Mouse (Mus musculus): ENCODE results near the gene Pnrc2. TPM values are rescaled to one million over a fixed set of nuclear protein-coding genes. Genes with fewer than 3 reads are reported as not detected.

Pnrc2 gene
- polyA plus RNA-seq, 1 experiment from 2014 or later, result 133 TPM

DNA sequence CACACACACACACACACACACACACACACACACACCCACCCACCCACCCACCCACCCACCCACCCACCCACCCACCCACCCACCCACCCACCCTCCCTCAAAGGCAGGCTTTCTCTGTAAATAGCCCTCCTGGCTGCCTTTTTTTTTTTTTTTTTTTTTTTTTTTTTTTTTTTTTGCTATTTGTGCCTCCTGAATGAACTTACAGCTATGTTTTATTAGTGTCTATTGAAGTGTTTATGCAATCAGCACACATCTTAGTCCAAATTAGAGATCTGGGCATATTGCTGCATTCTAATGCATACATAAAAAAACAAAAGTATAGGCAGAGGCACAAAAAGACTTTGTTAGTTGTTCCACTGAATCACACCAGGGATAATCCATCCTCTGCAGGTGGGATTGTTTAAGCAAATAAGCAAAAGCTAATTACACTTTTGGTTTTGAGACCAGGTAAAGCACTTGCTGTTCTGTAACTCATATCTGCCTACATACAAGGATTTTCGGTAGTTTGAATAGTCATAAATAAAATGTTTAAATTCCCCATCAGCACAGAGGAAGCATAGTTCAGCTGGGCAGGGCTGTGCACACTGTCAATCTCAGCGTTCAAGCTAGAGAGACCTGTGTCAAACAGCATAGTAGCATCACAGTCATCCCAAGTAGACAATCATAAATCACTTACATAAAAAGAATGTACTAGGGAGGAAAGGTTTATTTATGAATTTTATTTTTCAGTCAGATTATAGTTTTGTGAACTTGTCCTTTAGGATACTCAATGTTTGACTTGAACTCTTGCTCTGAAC, 3.2 kb downstream of the Pnrc2 start:
- Histone ChIP-seq H3K4me2 (peak overlapping the region; percentile 28; the same call in 1 of the 2 replicates), H3K9ac (ENCODE audit: low read depth, low read length) (no peak overlapping the region), H3K36me3 (ENCODE audit: control insufficient read depth, insufficient read depth, low read length) (peaks cover 13% of the 10 kb centered on the region), H3K27me3 (replicated peaks; ENCODE audit: control insufficient read depth, insufficient read depth, low read length) (no peaks in the 10 kb centered on the region), H3K9me3 (ENCODE audit: control insufficient read depth, low read length) (no peaks in the 10 kb centered on the region), H3K27ac (ENCODE audit: low read depth, low read length) (no peak overlapping the region), H3K4me3 (ENCODE audit: low read depth, low read length) (no peak overlapping the region), H3K4me1 (replicated peaks; ENCODE audit: control insufficient read depth, insufficient read depth, low read length) (peaks cover 32% of the 10 kb centered on the region)
- no peak for ATAC-seq (replicated peaks; ENCODE audit: low FRiP score)
- 49% methylated on average over 2 of the region's 2 CpGs for WGBS
- DNase-seq (ENCODE audit: low spot score), result no peak

DNA sequence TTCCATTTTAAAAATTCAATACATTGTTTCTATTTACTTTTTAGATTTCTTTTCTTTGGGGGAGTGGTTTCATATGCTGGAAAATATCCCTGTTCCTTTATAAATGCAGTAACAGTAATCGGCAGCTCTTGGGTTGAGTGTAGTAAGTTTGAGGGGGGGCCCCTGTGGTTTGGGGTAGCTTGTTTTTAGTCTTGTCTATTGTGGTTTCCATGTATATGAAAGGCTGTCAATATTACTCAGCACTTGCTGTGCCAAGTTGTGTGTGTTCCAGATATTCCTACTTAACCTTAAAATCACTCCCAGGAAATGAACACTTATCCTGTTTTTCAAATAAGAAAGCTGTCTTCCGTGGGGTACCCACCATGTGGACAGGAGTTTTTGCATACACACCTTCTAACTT, 4.7 kb downstream of the Pnrc2 start:
- no peak overlapping the region for H3K4me3 ChIP-seq (ENCODE audit: low read depth, low read length)
- 69% methylated on average over 2 of the region's 2 CpGs for WGBS
- H3K9ac ChIP-seq (ENCODE audit: low read depth, low read length), result no peak overlapping the region
- DNase-seq (ENCODE audit: low spot score) (no peak), ATAC-seq (replicated peaks; ENCODE audit: low FRiP score) (no peak)
- no peak overlapping the region for H3K4me2 ChIP-seq
- peaks cover 18% of the 10 kb centered on the region for H3K4me1 ChIP-seq (replicated peaks; ENCODE audit: control insufficient read depth, insufficient read depth, low read length)
- H3K27me3 ChIP-seq (replicated peaks; ENCODE audit: control insufficient read depth, insufficient read depth, low read length), result no peaks in the 10 kb centered on the region
- H3K27ac ChIP-seq (ENCODE audit: low read depth, low read length), result peak overlapping the region; percentile 67
- no peaks in the 10 kb centered on the region for H3K9me3 ChIP-seq (ENCODE audit: control insufficient read depth, low read length)
- peaks cover 13% of the 10 kb centered on the region for H3K36me3 ChIP-seq (ENCODE audit: control insufficient read depth, insufficient read depth, low read length)

DNA sequence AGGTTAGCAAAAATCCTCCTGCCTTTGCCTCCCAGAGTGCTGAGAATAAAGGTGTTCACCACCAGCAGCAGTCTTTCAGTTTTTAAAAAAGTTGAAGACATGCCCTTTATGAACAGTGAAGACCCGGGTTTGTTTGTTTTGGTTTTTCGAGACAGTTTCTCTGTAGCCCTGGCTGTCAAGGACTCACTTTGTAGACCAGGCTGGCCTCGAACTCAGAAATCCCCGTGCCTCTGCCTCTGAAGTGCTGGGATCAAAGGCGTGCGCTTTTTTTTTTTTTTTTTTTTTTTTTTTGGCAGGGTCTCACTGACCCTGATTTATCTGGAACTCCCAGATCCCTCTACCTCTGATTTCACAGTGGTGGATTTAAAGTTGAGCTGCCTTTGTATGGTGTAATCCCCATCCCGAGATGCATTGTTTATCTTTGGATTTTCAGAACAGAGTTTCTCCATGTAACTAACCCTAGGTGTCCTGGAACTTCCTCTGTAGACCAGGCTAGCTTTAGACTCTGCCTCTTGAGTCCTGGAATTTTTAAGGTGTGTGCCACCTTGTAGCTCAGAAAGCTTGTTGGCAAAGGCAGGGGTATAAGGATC, 16.0 kb downstream of the Pnrc2 start:
- WGBS, result 11% methylated on average over 7 of the region's 7 CpGs
- DNase-seq (ENCODE audit: low spot score), result no peak
- H3K27ac ChIP-seq (ENCODE audit: low read depth, low read length), result no peak overlapping the region; the same call in 1 of the 2 replicates

DNA sequence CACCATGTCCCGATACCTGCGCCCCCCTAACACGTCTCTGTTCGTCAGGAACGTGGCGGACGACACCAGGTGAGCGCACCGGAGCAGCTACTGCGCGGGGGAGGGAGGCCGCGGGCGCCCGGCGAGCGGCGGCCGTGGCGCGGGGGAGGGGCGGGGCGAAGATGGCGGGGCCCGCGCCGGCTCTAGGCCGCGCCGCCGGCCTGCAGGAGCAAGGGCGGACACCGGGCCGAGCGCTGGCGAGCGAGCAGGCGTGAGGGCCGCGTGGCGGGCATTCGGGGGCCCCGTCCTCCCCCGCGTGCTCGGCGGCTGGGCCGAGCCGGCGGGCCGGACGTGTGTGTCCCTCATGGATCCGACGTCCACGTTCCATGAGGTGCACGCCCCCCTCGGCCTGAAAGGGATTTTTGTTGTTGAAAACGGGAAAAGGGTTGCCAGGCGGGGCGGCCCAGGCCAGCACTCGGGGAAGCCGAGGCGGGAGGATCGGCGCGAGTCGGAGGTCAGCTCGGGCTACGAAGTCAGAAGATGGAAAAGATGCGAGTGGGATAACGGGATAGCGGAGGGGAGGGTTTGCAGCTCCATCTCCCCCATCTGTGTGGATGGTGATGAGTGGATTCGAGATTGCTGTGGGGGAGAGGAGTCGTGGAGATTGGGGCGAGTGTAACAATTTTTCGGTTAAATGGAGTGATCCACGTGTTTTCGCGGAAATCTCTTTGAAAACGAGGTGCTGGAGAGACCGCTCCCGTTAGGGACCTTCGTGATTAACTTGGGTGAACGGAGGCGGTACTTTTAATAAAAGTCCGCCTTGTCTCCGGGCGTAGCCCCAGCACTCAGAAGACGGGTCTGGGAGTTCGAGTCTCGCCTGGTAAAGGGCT, 17.2 kb downstream of the Pnrc2 start:
- Histone ChIP-seq H3K4me1 (replicated peaks; ENCODE audit: control insufficient read depth, insufficient read depth, low read length) (peaks cover 48% of the 10 kb centered on the region), H3K4me3 (ENCODE audit: low read depth, low read length) (peak overlapping the region; percentile 99), H3K9me3 (ENCODE audit: control insufficient read depth, low read length) (no peaks in the 10 kb centered on the region), H3K4me2 (peak overlapping the region; percentile 92), H3K27ac (ENCODE audit: low read depth, low read length) (peak overlapping the region; percentile 97), H3K27me3 (replicated peaks; ENCODE audit: control insufficient read depth, insufficient read depth, low read length) (no peaks in the 10 kb centered on the region), H3K9ac (ENCODE audit: low read depth, low read length) (peak overlapping the region; percentile 95), H3K36me3 (ENCODE audit: control insufficient read depth, insufficient read depth, low read length) (peaks cover 3% of the 10 kb centered on the region; the same call in 1 of the 2 replicates)
- DNase-seq (ENCODE audit: low spot score) (peak; percentile 82), ATAC-seq (replicated peaks; ENCODE audit: low FRiP score) (peak; percentile 70)
- WGBS, result under 1% methylated on average over 87 of the region's 91 CpGs

More for the DNA sequence above, 16.0 kb downstream of the Pnrc2 start:
- peak overlapping the region; percentile 92 for H3K4me2 ChIP-seq
- H3K9me3 ChIP-seq (ENCODE audit: control insufficient read depth, low read length), result no peaks in the 10 kb centered on the region
- ATAC-seq (replicated peaks; ENCODE audit: low FRiP score), result no peak
- peaks cover 3% of the 10 kb centered on the region; the same call in 1 of the 2 replicates for H3K36me3 ChIP-seq (ENCODE audit: control insufficient read depth, insufficient read depth, low read length)
- H3K9ac ChIP-seq (ENCODE audit: low read depth, low read length), result peak overlapping the region; percentile 95
- no peaks in the 10 kb centered on the region for H3K27me3 ChIP-seq (replicated peaks; ENCODE audit: control insufficient read depth, insufficient read depth, low read length)
- peaks cover 44% of the 10 kb centered on the region for H3K4me1 ChIP-seq (replicated peaks; ENCODE audit: control insufficient read depth, insufficient read depth, low read length)
- peak overlapping the region; percentile 99 for H3K4me3 ChIP-seq (ENCODE audit: low read depth, low read length)

DNA sequence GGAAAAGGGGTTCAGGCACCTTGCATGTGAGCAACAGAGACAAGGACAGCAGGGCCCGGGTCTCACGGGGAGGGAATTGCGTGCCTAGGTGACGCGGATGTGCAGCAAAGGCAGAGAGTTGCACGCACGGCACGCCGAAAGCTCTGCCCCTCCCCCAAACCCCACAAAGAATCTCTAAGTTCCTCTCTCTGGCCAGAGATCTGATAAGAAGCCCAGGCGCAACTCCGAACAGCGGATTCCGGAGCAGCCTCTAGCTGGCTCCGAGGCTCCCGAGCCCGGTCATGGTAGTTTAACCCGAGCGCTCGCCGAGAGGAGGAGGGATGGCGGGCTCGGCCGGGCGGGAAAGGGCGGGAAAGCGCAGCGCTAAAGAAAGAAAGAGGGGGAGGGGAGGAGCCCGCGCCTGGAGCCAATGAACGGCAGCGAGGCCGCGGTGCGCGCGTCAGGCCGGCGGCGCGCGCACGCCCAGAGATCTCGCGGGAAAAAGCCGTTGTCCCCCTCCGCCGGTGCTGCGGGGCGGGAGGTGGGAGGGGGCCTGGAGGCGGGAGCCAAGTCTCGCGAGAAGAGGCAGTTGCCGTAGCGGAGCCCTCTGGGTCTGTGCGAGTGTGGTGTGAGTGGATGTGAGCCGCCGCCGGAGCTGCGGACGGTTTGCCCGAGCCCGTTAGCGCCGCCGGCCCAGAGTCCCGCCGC, 18.0 kb downstream of the Pnrc2 start, which contains the start of gene Srsf10:
TSS of gene Srsf10 (plus strand) at position 212 of the 687 bp plus-strand sequence.
- DNase-seq (ENCODE audit: low spot score) (peak; percentile 98), ATAC-seq (replicated peaks; ENCODE audit: low FRiP score) (peak; percentile 93)
- WGBS, result 0% methylated on average over 67 of the region's 67 CpGs
- Histone ChIP-seq H3K36me3 (ENCODE audit: control insufficient read depth, insufficient read depth, low read length) (peaks cover 3% of the 10 kb centered on the region; the same call in 1 of the 2 replicates), H3K4me2 (peak within 1 kb of the TSS; percentile 98), H3K4me1 (replicated peaks; ENCODE audit: control insufficient read depth, insufficient read depth, low read length) (peaks cover 51% of the 10 kb centered on the region), H3K9ac (ENCODE audit: low read depth, low read length) (peak within 1 kb of the TSS; percentile 98), H3K27ac (ENCODE audit: low read depth, low read length) (peak within 1 kb of the TSS; percentile 97), H3K4me3 (ENCODE audit: low read depth, low read length) (peak within 1 kb of the TSS; percentile 99), H3K27me3 (replicated peaks; ENCODE audit: control insufficient read depth, insufficient read depth, low read length) (no peaks in the 10 kb centered on the region), H3K9me3 (ENCODE audit: control insufficient read depth, low read length) (no peaks in the 10 kb centered on the region)

DNA sequence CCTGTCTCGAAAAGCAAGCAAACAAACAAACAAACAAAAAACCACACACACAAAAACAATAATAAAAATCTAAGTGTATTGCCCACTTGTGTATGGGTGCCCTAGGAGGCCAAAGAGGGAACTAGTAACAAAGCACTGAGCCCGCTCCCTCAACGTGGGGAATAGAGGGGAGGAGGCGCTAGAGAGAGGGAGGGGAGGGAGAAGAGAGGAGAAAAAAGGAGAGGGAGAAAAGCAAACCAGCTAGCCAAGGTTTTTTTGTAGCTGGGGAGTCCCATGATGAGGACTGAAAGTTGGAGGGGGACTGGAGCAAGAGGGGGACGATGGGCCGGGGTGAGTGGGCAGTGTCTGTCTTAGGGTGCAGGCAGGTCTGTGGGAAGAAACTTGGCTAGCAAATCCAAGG, 18.6 kb downstream of the Pnrc2 start:
- Histone ChIP-seq H3K9ac (ENCODE audit: low read depth, low read length) (peak overlapping the region; percentile 98), H3K36me3 (ENCODE audit: control insufficient read depth, insufficient read depth, low read length) (peaks cover 3% of the 10 kb centered on the region; the same call in 1 of the 2 replicates), H3K27ac (ENCODE audit: low read depth, low read length) (peak overlapping the region; percentile 97), H3K4me1 (replicated peaks; ENCODE audit: control insufficient read depth, insufficient read depth, low read length) (peaks cover 52% of the 10 kb centered on the region), H3K4me3 (ENCODE audit: low read depth, low read length) (peak overlapping the region; percentile 99), H3K27me3 (replicated peaks; ENCODE audit: control insufficient read depth, insufficient read depth, low read length) (no peaks in the 10 kb centered on the region), H3K9me3 (ENCODE audit: control insufficient read depth, low read length) (no peaks in the 10 kb centered on the region), H3K4me2 (peak overlapping the region; percentile 98)
- DNase-seq (ENCODE audit: low spot score), result no peak
- ATAC-seq (replicated peaks; ENCODE audit: low FRiP score), result peak; percentile 3; the same call in 1 of the 2 replicates
- 9% methylated on average over 6 of the region's 6 CpGs for WGBS

DNA sequence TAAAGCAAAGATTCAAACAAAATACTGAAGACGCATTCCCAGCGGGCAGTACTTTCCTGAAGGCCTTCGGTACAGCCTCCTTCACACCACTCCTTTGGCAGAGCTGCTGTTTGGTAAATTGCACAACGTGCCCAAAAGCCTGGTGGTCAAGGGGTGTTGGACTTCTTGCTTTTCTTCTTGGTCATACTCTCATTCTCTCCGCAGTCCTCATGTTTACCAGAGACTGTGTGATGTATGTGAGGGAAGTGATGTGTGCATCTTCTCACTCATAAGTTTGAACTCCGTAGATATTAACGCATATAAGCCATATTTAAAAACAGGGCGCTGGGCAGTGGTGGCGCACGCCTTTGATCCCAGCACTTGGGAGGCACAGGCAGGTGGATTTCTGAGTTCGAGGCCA, 19.0 kb downstream of the Pnrc2 start:
- H3K9me3 ChIP-seq (ENCODE audit: control insufficient read depth, low read length), result no peaks in the 10 kb centered on the region
- H3K4me1 ChIP-seq (replicated peaks; ENCODE audit: control insufficient read depth, insufficient read depth, low read length), result peaks cover 48% of the 10 kb centered on the region
- peak overlapping the region; percentile 97 for H3K27ac ChIP-seq (ENCODE audit: low read depth, low read length)
- DNase-seq (ENCODE audit: low spot score) (no peak), ATAC-seq (replicated peaks; ENCODE audit: low FRiP score) (no peak)
- WGBS, result 74% methylated on average over 11 of the region's 11 CpGs
- H3K4me3 ChIP-seq (ENCODE audit: low read depth, low read length), result peak overlapping the region; percentile 99
- H3K27me3 ChIP-seq (replicated peaks; ENCODE audit: control insufficient read depth, insufficient read depth, low read length), result no peaks in the 10 kb centered on the region
- H3K36me3 ChIP-seq (ENCODE audit: control insufficient read depth, insufficient read depth, low read length), result peaks cover 3% of the 10 kb centered on the region; the same call in 1 of the 2 replicates
- H3K9ac ChIP-seq (ENCODE audit: low read depth, low read length), result peak overlapping the region; percentile 98
- peak overlapping the region; percentile 98 for H3K4me2 ChIP-seq
